Mouse (Mus musculus): ENCODE results near the gene G3bp2.

The G3bp2 gene

DNA sequence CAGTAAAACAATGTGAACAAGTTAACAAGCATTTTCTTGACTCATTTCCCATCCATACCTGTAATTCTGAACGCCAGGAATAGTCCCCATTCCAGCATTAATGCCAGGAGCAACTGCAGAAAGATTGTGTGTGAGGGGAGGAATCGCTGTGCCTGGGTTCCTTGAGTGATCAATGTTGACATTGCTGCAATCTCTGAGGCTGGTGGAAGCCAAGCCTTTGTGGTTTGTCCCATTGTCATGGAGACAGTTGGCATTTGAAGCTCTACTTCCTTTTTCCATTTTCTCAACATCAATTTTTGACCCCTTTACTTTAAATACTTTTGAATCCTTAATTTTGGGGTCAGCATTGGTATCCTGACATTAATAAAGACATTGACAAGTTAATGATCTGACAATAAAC is 63.6 kb downstream of the G3bp2 start:
- DNase-seq (ENCODE audit: low spot score in 2 of 2): no peak

DNA sequence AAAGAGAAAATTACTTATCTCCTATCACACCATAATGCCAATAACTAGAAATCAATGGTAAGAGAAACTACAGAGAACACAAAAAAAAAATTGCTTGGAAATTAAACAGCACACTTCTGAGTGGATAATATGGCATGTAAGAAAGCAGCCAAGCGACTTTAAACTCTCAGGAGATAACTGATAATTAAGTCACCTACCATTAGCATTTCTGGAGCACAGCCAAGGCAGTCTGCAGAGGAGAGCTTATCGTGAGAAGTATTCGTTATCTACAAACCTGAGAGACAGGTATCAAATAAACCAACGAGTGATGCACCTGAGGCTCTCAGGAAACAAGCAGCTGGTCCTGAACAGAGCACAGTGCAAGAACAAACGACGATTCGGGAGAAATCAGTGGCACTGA is 71.8 kb downstream of the G3bp2 start:
- no peak for DNase-seq (ENCODE audit: low spot score in 2 of 2)

DNA sequence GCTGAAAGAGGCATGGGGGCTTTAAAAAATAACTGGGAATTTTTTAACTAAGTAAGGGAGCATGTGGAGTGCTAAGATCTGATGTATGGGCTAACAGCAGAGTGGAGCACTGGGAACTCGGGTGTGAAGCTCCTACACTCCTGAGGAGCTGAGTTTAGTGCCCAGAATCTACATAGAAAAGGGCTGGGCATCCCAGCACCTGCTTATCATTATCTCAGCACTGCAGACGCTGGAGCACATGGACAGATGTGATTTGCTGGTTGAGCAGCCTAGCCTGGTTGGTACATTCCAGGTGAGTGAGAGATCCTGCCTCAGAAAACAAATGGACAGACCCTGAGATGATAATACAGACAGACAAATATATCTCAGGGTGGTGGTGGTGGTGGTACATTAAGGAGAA is 73.7 kb downstream of the G3bp2 start:
- DNase-seq (ENCODE audit: low spot score in 2 of 2): no peak

DNA sequence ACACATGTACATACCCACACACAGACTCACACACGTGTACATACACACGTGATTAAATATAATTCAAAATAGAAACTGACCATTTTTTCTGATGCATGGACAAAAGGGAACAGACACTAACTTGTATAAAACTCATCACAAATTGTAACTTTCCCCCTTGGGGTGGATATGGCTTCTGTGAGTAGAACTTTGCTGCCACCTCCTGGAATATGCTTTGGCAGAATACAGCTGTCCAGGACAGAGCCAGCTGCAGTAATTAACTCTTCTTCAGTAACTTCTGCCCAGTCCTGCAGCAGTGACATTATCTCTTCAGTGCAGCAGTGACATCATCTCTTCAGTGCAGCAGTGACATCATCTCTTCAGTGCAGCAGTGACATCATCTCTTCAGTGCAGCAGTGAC is 80.5 kb downstream of the G3bp2 start:
- DNase-seq (ENCODE audit: low spot score in 2 of 2): peak; percentile 51 to 65

Data from natural killer cell, adult 2 months (primary cell).